Mouse (Mus musculus) lung, postnatal 0 days (tissue): ENCODE measurements around the gene Gprc5b. TPM values are rescaled to one million over a fixed set of nuclear protein-coding genes. Genes with fewer than 3 reads are reported as not detected.

ENCODE experiments used
- ATAC-seq: fragments of 200-750 bp; cut with Nextera tagmentation; 2 replicates; pipeline ENCODE4 v1.8.0; 2017; ENCODE audit warnings: moderate library complexity
- DNase-seq: peaks from one replicate; pipeline ENCODE4 v3.0.0-alpha.2; 2016; ENCODE audit warnings: low spot score
- H3K27ac ChIP-seq: fragments of 300-500 bp; sonication (generic); 2 replicates; pipeline ENCODE4 v1.5.1; 2014; ENCODE audit warnings: antibody characterized with exemption, mild to moderate bottlenecking, low read length, mixed read lengths
- H3K27me3 ChIP-seq: fragments of 300-500 bp; sonication (generic); replicated peaks from 2 replicates; pipeline ENCODE4 v1.6.1; 2014; ENCODE audit warnings: low read length, mixed read lengths; ENCODE audit not compliant: insufficient read depth
- H3K36me3 ChIP-seq: fragments of 300-500 bp; sonication (generic); 2 replicates; pipeline ENCODE4 v1.6.1; 2014; ENCODE audit warnings: low read length, mixed read lengths; ENCODE audit not compliant: insufficient read depth
- H3K4me1 ChIP-seq: fragments of 300-500 bp; sonication (generic); 2 replicates; pipeline ENCODE4 v1.6.1; 2014; ENCODE audit warnings: antibody characterized with exemption, low read depth, low read length, mixed read lengths; ENCODE audit not compliant: insufficient read depth
- H3K4me2 ChIP-seq: fragments of 300-500 bp; sonication (generic); replicated peaks from 2 replicates; pipeline ENCODE4 v1.6.1; 2014; ENCODE audit warnings: low read depth, mild to moderate bottlenecking, low read length, moderate library complexity, mixed read lengths
- H3K4me3 ChIP-seq: fragments of 300-500 bp; sonication (generic); 2 replicates; pipeline ENCODE4 v1.5.1; 2014; ENCODE audit warnings: low read depth, low read length
- H3K9ac ChIP-seq: fragments of 300-500 bp; sonication (generic); replicated peaks from 2 replicates; pipeline ENCODE4 v1.6.1; 2014; ENCODE audit warnings: low read depth, mild to moderate bottlenecking
- H3K9me3 ChIP-seq: fragments of 300-500 bp; sonication (generic); 2 replicates; pipeline ENCODE4 v1.6.1; 2016; ENCODE audit warnings: low read length, mixed read lengths
- CTCF ChIP-seq: IDR thresholded peaks from 2 replicates; pipeline ENCODE4 v1.5.1; 2016; ENCODE audit warnings: antibody characterized with exemption, mild to moderate bottlenecking
- EP300 ChIP-seq: IDR thresholded peaks from 2 replicates; pipeline ENCODE4 v1.6.1; 2016; ENCODE audit warnings: antibody characterized with exemption, mild to moderate bottlenecking, control low read depth
- WGBS: fragments of 180-500 bp; shearing (Covaris S2); extraction: QIAGEN DNeasy Blood & Tissue Kit; methylation state at CpG from one replicate; pipeline ENCODE4 v1.1.7; 2014; 5-methylcytosine and 5-hydroxymethylcytosine counted together
- polyA plus RNA-seq: library from polyadenylated mRNA; unstranded; fragments of >200 nt; fragmentation: Nextera tagmentation; extraction: Ambion mirVana; gene quantifications from 2 replicates; pipeline ENCODE4 v1.2.1, GENCODE M21; 2015

Gprc5b gene
- polyA plus RNA-seq, 1 experiment from 2014 or later, result 2.7 TPM

DNA sequence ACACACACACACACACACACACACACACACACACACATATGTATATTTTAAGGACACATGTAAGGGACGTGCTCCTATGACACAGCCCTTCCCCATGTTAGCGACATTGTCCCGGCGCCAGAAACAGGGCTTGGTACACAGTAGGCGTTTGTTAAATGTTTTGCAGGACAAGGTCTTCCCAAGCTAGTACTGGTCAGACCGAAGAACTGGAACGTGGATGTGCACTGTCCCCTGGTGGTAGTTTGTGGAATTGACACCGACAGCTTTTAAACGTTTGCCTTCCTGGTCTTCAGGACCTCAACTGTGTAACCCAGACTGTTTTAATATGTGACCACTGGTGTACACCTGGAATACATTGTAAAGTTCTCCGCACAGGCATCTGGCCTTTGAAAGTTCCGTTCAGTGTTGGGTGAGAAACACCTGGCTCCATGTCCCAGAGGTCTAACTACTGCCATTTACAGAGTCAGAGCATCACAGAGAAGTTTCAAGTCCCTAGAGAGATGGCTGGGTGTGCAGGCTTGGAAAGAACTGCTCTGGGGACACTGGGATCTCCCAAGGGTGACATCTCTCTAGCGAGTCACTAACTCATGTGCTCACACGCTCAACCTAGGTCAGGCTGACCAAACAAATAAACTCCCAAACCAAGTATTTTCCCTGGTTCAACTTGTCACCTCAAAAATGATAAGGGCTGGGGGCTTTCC, 1.3 kb upstream of the Gprc5b start:
- no peak overlapping the region for H3K4me2 ChIP-seq
- H3K4me1 ChIP-seq, result peaks cover 8% of the 10 kb centered on the region
- TF ChIP-seq EP300 (no peak), CTCF (peak; percentile 100)
- H3K9me3 ChIP-seq, result no peaks in the 10 kb centered on the region
- H3K4me3 ChIP-seq, result no peak overlapping the region
- no peak overlapping the region for H3K9ac ChIP-seq
- H3K27me3 ChIP-seq, result no peaks in the 10 kb centered on the region
- 5% methylated on average over 13 of the region's 13 CpGs for WGBS
- H3K27ac ChIP-seq, result no peak overlapping the region
- H3K36me3 ChIP-seq, result no peaks in the 10 kb centered on the region
- DNase-seq, result peak; percentile 84
- ATAC-seq, result peak; percentile 39

DNA sequence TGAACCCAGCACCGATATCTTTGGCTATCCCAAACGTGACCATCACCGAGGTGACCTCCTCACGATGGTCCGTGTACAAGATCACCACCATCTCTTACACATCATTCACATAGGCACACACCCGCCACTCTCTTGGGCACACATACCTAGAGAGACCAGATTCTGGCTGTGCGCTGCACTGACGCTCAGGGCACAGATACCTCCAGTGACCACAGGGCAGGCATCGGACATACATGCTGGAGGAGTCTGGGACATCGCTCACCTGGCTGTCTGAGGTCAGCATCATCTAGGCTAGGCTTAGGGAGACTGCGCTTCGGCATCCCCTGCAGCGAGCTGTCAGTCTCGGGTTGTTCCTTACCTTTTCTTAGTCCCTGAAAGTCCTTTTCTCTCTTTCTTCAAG, 660 bp upstream of the Gprc5b start:
- peak overlapping the region; percentile 95; the same call in 1 of the 2 replicates for H3K4me2 ChIP-seq
- TF ChIP-seq EP300 (no peak), CTCF (no peak)
- DNase-seq, result no peak
- 8% methylated on average over 14 of the region's 14 CpGs for WGBS
- H3K9ac ChIP-seq, result no peak overlapping the region
- no peaks in the 10 kb centered on the region for H3K27me3 ChIP-seq
- peaks cover 8% of the 10 kb centered on the region for H3K4me1 ChIP-seq
- no peaks in the 10 kb centered on the region for H3K9me3 ChIP-seq
- no peaks in the 10 kb centered on the region for H3K36me3 ChIP-seq
- no peak overlapping the region for H3K4me3 ChIP-seq
- peak; percentile 3; the same call in 1 of the 2 replicates for ATAC-seq
- H3K27ac ChIP-seq, result no peak overlapping the region

DNA sequence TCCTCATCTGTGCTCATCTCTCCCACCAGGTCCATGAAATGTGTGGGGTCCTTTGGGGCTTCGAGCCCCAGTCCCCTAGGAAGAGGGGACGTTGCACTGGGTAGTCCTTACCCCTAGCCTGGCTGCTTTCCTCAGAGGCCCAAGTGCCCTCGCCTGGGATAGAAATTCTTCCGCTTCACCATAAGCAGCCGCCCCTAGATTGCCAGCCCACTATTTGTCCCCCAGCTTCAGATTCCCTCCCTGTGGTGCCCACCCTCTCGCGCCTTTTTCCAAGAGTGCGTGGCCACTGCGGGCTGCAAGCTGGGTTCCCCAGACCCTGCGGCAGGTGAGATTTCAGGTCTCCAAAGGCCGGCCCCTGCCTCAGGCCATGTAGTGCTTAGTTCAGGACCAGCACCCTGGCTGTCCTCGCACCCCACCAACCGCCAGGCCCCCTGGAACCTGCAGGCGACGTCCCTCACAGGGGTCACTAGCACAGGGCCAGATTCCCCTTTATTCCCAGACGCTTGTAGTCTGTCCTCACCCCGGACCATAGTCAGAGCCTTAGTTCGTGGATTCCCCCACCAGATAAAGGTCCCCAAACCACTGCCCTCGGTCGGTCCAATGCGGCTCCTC, 674 bp downstream of the Gprc5b start:
- no peaks in the 10 kb centered on the region for H3K36me3 ChIP-seq
- H3K27ac ChIP-seq, result no peak overlapping the region
- peak overlapping the region; percentile 46 for H3K9ac ChIP-seq
- no peaks in the 10 kb centered on the region for H3K27me3 ChIP-seq
- peaks cover 8% of the 10 kb centered on the region for H3K4me1 ChIP-seq
- TF ChIP-seq EP300 (no peak), CTCF (no peak)
- peak; percentile 5; the same call in 1 of the 2 replicates for ATAC-seq
- no peaks in the 10 kb centered on the region for H3K9me3 ChIP-seq
- peak overlapping the region; percentile 95 for H3K4me2 ChIP-seq
- 1% methylated on average over 21 of the region's 21 CpGs for WGBS
- peak overlapping the region; percentile 60 for H3K4me3 ChIP-seq
- DNase-seq, result peak; percentile 37

DNA sequence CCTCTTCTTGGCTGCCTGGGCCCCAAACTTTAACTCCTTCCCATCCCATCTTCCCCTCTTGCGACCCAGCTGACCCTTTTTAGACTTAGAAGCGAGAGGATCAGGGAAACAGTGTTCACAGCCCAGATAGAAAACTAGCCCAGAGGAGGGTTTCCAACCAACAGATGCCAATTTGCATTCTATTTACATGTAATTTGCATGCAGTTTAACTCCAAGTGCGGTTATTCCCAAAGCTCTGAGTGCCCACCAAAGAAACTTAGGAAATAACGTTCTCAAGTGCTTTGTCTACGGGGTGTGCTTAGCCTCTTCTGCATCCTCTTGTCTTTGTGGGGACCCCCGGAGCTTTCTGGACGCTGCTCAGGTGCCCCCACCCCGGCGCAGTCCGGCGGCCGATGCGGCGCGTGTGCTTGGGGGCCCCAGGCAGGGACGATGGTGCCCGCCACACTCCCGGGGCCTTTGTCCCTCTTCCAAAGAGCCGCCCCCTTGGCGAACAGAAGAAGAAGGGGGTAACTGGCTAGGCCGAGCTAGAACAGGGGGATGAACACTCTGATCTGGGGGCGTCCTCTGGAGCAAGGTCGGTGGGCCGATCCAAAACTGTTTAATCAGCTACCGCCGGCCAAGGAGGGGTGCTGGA, 1.3 kb downstream of the Gprc5b start:
- peak overlapping the region; percentile 95 for H3K4me2 ChIP-seq
- no peak for ATAC-seq
- no peak overlapping the region for H3K27ac ChIP-seq
- no peaks in the 10 kb centered on the region for H3K36me3 ChIP-seq
- no peaks in the 10 kb centered on the region for H3K9me3 ChIP-seq
- TF ChIP-seq CTCF (no peak), EP300 (no peak)
- 4% methylated on average over 26 of the region's 26 CpGs for whole genome bisulfite sequencing
- no peaks in the 10 kb centered on the region for H3K27me3 ChIP-seq
- H3K4me3 ChIP-seq, result peak overlapping the region; percentile 60
- H3K9ac ChIP-seq, result peak overlapping the region; percentile 46
- peaks cover 8% of the 10 kb centered on the region for H3K4me1 ChIP-seq
- no peak for DNase-seq

DNA sequence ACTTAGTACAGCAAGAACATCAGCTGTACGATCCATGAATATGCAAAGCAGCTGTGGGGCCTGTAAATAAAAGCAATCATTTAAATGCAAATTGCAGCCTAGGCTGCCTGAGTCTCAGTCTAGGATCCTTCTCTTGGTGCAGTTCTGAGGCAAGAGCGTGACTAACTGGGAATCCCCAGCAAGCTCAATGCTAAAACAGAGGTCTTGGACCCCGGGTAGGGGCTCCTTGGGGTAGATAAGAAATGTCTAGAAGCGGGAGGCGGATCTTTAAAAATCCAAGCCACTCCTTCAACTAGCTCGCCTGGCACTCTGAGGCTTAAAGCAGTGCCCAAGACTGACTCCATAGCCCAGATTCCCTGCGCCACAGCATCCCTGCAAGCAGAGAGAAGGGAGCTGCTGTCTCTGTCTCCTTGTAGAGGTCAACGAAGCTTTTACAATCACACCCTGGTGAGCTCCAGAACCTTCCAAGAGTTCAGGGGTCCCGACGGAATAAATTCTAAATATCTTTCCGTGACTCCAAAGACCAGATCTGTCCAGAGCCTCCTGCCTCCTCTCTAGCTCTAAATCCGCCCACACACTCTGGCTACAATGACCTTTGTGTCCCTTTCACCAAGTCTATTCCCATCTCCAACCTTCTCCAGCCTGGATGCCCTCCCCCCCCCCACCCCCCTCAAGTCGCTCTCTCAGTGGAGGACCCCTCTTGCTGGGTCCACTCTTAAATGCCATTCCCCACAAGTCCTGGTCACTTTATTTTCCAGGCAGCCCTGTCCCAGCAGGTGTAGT, 2.2 kb downstream of the Gprc5b start:
- no peak for ATAC-seq
- Histone ChIP-seq H3K27ac (no peak overlapping the region), H3K4me3 (no peak overlapping the region)

More for the DNA sequence above, 2.2 kb downstream of the Gprc5b start:
- TF ChIP-seq EP300, result no peak
- no peak for TF ChIP-seq CTCF
- 0 out of 2 replicates have a peak overlapping the region, but pooled peaks have one; percentile 95 for H3K4me2 ChIP-seq
- no peaks in the 10 kb centered on the region for H3K9me3 ChIP-seq
- 62% methylated on average over 13 of the region's 13 CpGs for WGBS
- peaks cover 8% of the 10 kb centered on the region for H3K4me1 ChIP-seq
- no peak for DNase-seq
- no peaks in the 10 kb centered on the region for H3K36me3 ChIP-seq
- H3K9ac ChIP-seq, result no peak overlapping the region
- H3K27me3 ChIP-seq, result no peaks in the 10 kb centered on the region
